Mouse (Mus musculus) kidney, adult 8-10 months (tissue): ENCODE data around the gene Six5.

Experiments
- DNase-seq, 2 experiments: peaks; one replicate each; pipeline ENCODE4 v3.0.0; 2022

Six5 gene

GRCm38 (mm10) chr7:19097217-19097616, 2.8 kb downstream of the Six5 start:
- no peak for DNase-seq

GRCm38 (mm10) chr7:19097863-19098262, 3.5 kb downstream of the Six5 start:
- no peak for DNase-seq

GRCm38 (mm10) chr7:19098811-19099210, 4.4 kb downstream of the Six5 start:
- no peak for DNase-seq

- DNase-seq = no peak
Measured at GRCm38 (mm10) chr7:19100290-19100689, 5.9 kb downstream of the Six5 start.

- no peak for DNase-seq
Measured at GRCm38 (mm10) chr7:19103741-19104140, 9.3 kb downstream of the Six5 start.

GRCm38 (mm10) chr7:19104486-19104885, 10.1 kb downstream of the Six5 start:
- DNase-seq = no peak

- no peak for DNase-seq
Measured at GRCm38 (mm10) chr7:19107436-19107835, 13.0 kb downstream of the Six5 start.

- DNase-seq = no peak
Measured at GRCm38 (mm10) chr7:19109565-19109964, 15.2 kb downstream of the Six5 start.

GRCm38 (mm10) chr7:19118028-19118771, 23.8 kb downstream of the Six5 start, which contains the start of gene Gm4969:
Gene Gm4969, minus strand, starts transcription at chr7:19118368.
- DNase-seq = peak; percentile 59 to 60

GRCm38 (mm10) chr7:19119083-19119482, 24.7 kb downstream of the Six5 start:
- DNase-seq = peak; percentile 19 to 36

GRCm38 (mm10) chr7:19119631-19120429, 25.4 kb downstream of the Six5 start, which contains the start of gene Fbxo46:
Gene Fbxo46, plus strand, starts transcription at chr7:19119859.
- peak; percentile 96 to 98 for DNase-seq

GRCm38 (mm10) chr7:19121686-19122085, 27.3 kb downstream of the Six5 start:
- DNase-seq = peak; percentile 62 to 81

- DNase-seq = peak; percentile 31 to 41
Measured at GRCm38 (mm10) chr7:19124713-19125112, 30.3 kb downstream of the Six5 start.

GRCm38 (mm10) chr7:19127744-19128143, 33.4 kb downstream of the Six5 start:
- DNase-seq = no peak

GRCm38 (mm10) chr7:19129396-19129795, 35.0 kb downstream of the Six5 start:
- no peak for DNase-seq

GRCm38 (mm10) chr7:19130657-19131056, 36.3 kb downstream of the Six5 start:
- DNase-seq = no peak

- peak; percentile 98 to 99 for DNase-seq
Measured at GRCm38 (mm10) chr7:19131324-19131848, 37.0 kb downstream of the Six5 start.

- DNase-seq = no peak
Measured at GRCm38 (mm10) chr7:19136168-19136567, 41.8 kb downstream of the Six5 start.

GRCm38 (mm10) chr7:19136673-19137334, 42.4 kb downstream of the Six5 start:
- DNase-seq = no peak

- peak in 1 of 2 experiments; percentile 53 for DNase-seq
Measured at GRCm38 (mm10) chr7:19137380-19137779, 43.0 kb downstream of the Six5 start.

- no peak for DNase-seq
Measured at GRCm38 (mm10) chr7:19146793-19147192, 52.4 kb downstream of the Six5 start.

- DNase-seq = no peak
Measured at GRCm38 (mm10) chr7:19147497-19148045, 53.2 kb downstream of the Six5 start.
